Mouse (Mus musculus) embryo, embryonic 11 days (tissue): ENCODE results near the gene Syne2.

Source experiments
- DNase-seq: peaks from one replicate; pipeline ENCODE4 v3.0.0-alpha.2; 2015

Gene Syne2

GRCm38 (mm10) chr12:75817959-75818452, at the start of gene Syne2:
Gene Syne2, plus strand, starts transcription at chr12:75818134.
- peak; percentile 94 for DNase-seq

DNA sequence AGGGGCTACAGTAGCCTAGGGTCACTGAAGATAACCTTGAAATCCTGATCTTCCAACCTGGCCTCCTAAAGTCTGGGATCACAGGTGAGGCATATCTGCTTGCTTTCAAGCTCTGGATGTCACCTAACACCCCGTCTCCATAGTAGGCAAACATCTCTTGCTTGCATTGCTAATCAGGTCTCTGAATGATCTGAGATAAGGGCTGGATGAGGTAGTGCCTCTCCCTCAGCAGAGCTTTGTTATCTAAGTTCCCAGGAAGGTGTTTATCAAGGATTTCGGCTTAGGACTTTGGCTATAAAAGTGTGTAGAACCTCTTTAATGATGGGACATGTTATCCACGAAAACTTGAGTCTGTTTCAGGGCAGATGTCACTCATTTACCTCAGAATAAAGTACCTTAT, 46.5 kb upstream of the Syne2 start:
- no peak for DNase-seq

DNA sequence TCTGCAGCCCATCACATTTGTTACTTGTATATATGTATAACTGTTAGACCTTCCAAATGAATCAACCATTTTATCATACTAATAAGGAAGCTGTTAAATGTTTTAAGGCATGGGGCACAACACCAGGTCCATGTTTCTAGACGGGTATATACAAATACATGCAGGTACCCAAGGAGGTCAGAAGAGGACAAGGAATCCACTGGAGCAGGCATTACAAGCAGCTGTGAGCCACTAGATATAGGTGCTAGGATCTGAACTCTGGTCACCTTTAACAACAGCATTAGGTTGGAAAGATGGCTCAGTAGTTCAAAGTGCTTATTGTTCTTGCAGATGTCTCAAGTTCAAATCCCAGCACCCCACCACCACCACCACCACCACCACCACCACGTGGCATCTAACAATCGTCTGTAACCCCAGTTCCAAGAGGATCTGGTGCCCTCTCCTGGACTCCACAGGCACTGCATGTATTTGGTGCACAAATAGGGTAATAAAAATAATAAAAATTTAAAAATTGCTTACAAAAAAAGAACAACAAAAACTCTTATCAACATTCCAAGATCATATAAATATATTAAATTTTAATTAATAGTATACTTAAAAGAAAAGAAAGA, 45.4 kb upstream of the Syne2 start:
- DNase-seq: peak; percentile 59

- DNase-seq: no peak
Measured at GRCm38 (mm10) chr12:75781445-75781844, 36.5 kb upstream of the Syne2 start.

DNA sequence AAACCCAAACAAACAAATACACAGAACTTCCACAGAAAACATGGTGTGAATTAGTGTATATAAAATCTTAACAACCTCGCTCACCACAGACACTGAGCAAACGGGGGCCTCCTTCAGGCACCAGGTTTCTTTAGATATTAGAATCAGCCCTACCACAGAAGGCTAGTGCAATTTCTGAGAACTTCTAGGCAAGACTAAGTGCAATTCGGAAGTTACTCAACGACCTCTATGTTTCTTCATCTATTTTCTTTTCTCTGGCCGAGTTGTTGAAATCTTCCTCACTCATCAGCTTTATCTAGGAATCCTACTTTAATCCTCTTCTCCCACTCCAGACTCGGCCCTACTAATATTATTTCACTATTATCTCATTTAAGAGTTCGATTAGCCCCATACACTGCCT, 35.9 kb upstream of the Syne2 start:
- DNase-seq: no peak

DNA sequence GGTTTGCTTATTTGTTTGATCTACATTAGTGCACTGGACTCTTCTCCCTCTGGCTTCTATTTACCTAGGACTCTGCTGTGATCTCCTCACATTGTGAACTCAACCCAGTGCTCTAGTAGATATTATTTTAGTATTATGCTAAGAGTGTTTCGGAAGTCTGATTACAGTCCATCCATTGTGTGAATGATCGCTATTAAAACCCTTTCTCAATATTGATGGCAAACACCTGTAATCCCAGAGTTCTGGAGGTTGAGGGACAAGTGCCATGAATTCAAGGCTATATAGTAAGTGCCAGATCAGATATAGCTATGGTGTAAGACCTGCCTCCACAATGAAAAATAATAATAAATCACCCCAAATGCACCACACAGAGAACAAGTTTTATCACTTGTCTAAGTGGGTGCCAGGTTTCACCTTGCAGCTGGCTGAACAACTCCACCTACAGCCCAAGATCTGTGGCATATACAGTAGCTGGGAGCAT, 33.6 kb upstream of the Syne2 start:
- no peak for DNase-seq

DNA sequence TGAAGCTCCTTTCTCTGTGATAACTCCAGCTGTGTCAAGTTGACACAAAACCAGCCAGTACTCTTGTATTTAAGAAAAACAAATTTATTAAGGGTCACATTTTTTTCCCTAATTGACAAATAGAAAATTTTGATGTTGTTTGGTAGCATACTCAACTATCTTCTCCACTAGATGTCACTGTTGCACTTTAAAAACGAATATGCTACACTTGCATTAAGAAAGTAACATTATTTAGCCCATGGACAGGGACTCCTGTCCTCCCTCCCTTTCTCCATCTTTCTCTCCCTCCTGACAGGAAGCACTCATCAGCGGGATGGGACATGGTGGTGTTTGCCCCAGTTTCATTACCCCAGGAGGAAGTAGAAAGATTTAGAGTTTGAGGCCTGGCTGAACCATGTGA, 31.3 kb upstream of the Syne2 start:
- peak; percentile 81 for DNase-seq

DNA sequence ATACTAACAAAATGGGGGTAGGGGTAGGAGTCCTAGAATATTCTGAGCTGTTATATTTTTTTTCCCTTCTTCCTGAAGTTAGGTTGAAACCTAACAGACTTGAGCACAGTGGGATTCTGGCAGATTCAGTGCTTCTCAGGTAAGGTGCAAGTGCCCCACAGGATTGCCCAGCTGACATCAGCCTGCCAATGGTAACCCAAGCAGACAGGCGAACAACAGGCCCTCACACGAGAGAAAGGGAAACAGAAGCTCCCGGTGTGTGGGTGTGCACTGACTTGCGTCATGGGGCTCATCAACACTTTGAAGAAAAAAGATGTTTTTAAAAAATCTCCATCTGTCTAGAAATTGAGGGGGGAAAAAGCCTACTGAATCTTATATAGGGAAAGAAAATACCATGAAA, 28.5 kb upstream of the Syne2 start:
- DNase-seq: no peak

- no peak for DNase-seq
Measured at GRCm38 (mm10) chr12:75794527-75794926, 23.4 kb upstream of the Syne2 start.

GRCm38 (mm10) chr12:75796510-75796909, 21.4 kb upstream of the Syne2 start:
- DNase-seq: peak; percentile 43

DNA sequence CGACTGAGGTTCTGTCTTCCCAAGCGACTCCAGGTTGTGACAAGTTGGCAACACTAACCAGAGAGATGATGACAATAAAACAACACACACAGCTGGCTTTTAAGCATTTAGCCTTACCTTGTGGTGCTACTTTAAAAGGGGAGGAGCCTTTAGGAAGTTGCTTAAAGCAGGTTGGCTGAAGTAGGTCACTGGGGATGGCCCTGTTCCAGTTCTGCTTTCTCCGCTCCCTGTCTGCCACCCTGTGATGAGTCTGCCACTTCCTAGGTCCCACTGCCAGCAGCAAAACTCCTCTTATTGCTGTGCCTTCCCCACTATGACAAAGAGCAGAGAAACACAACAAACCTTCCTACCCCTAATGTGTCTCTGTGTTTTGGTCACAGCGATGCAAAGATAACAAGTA, 11.7 kb upstream of the Syne2 start:
- DNase-seq: no peak

GRCm38 (mm10) chr12:75813766-75814165, 4.2 kb upstream of the Syne2 start:
- DNase-seq: no peak

DNA sequence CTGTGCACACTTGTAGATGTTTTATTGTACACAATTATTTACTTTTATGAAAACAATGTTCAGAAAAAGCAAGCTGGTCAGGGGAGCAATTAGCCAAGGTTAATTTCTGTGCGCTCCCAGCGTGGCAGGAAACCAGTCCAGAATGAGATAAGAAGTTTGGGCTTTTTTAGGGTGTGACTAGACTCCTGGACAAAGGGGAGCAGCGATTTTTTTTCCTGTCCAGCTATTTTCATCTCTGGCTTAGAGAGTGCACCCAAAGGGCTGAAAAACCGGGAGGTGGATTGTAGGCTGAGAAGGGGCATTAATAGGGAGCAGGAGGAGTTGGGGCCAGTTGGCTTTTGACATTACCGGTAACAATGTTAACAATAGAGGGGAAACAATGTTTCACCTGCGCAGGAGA, 3.4 kb upstream of the Syne2 start:
- no peak for DNase-seq

- peak; percentile 13 for DNase-seq
Measured at GRCm38 (mm10) chr12:75816981-75817856, 715 bp upstream of the Syne2 start.

GRCm38 (mm10) chr12:75818453-75819434, 810 bp downstream of the Syne2 start:
- DNase-seq: peak; percentile 77

DNA sequence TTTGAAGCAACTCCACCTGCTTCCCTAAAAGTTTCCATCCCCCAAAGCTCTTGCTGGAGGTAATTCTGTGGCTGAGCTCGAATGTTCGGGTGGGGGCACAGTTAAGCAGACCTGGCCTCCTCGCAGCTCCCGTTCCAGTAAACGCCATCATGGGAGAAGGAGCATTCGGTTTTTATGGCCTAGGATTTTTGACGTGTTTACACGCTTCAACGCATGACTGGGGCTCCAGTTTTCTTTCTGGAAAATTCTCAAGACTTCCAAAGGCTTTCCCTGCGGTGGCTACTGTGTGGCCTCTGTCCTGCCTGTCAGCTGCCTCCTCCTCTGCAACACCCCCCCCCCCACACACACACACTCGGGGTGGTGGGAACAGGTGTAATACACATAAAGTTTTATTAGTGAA, 1.5 kb downstream of the Syne2 start:
- DNase-seq: no peak

- no peak for DNase-seq
Measured at GRCm38 (mm10) chr12:75820216-75820615, 2.3 kb downstream of the Syne2 start.

DNA sequence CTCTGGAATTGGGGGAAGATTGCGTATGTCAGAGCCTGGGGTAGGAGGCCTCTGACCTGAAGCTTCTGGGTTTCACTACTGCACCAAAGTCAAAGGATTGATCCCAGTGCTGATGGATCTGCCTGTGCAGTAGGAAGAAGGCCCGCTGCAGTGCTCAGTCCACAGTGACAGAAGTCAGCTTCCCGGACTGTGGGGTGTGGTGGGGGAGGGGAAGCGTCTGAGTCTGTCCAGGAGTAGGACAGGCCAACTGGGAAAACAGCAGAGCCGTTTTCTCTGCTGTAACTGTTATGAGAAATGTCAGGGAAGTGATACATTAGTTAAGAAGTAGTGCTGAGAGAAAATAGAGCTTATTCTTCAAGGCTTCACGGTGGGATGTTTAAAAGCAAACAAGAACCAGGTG, 4.2 kb downstream of the Syne2 start:
- peak; percentile 62 for DNase-seq

DNA sequence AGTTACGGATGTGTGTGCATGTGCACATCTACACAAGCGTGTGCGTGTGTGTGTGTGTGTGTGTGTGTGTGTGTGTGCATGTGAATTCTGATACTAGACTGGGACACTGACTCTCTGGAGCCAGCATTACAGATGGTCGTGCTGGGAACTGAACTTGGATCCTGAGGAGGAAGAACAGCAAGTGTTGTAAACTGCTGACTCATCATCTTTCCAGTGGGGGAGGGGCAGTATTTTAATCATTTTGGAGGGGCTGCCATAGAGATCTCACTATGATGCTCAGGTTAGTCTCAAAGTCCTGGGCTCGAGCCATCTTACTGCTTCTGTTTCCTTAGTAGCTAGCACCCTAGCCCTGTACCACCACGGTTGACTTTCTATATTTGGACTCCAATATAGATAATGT, 5.5 kb downstream of the Syne2 start:
- no peak for DNase-seq

- DNase-seq: no peak
Measured at GRCm38 (mm10) chr12:75825458-75825857, 7.5 kb downstream of the Syne2 start.

DNA sequence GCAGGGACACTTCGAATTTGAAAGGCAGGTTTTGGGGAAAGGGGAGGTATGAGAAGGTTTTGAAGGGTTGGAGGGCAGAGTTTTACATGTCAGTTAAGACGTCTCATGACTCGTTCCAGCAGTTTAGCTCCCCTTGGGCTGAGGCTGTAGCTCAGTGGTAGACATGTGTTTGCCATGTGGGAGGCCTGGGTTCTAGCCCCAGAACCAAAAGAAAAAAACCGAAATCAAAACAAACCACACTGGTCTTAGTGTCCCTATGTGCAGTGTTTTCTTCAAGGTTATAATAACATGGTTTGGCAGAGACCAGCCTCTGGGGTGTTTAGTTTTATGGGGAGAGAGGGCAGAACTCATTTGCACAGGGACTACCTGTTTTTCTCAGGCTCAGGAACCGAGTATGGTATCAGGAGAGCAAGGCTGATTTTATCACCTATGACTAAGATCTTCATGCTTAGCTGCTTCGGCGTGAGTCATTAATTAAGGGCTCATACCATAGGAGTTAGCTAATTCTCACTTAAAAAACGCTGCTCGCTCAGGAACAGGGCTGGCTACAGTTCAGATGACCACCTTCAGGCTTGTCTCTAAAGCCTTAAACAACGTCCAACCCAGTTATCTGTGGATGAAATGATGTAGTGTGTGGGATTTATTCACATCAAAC, 8.9 kb downstream of the Syne2 start:
- peak; percentile 51 for DNase-seq

- no peak for DNase-seq
Measured at GRCm38 (mm10) chr12:75827751-75828150, 9.8 kb downstream of the Syne2 start.
